Mouse (Mus musculus) spleen, adult 2 months (tissue): ENCODE data around the gene Zdhhc17.

Experiments used
- CTCF ChIP-seq: fragments of 200-500 bp; IDR thresholded peaks from 2 replicates; pipeline ENCODE4 v1.5.1; 2011; ENCODE audit warnings: mild to moderate bottlenecking, inconsistent platforms; ENCODE audit not compliant: insufficient read depth, insufficient read length, insufficient replicate concordance; ENCODE audit errors: extremely low read depth
- POLR2A ChIP-seq: fragments of 200-500 bp; IDR thresholded peaks from 2 replicates; pipeline ENCODE4 v1.6.1; 2011; ENCODE audit warnings: low read depth, low read length, inconsistent platforms

DNA sequence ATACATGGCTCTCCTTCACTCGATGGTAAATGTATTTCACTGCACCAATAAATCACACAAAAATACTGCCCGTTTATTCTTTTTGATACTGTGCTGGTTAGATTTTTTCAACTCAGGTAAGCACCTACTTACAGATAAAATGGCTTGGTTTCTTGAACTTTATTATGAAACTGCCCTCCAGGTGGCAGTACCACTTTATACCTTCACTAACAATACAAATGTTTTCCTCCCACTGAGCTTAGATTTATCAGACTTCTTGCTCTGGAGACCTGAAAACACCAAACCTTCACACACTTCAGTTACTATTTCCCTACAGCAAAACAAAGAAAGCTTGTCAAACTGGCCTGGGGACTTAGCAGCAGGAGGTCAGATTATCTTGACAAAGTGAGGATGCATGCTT, 20.2 kb downstream of the Zdhhc17 start:
- no peak for TF ChIP-seq POLR2A
- TF ChIP-seq CTCF, result no peak
